Mouse (Mus musculus) lung, postnatal 36 days (tissue): ENCODE measurements at regions not wholly inside any gene's neighbourhood (a gene's known extent, or its start where the extent isn't known, plus 50 kb on each side); places are given as distances from the start of the nearest gene placed in this dataset.
A peak's percentile ranks its signal among the peaks of the same experiment; 100 is the strongest.
"Not testable (repeated sequence)": the region's sequence is repeated elsewhere in the genome, so short reads cannot be mapped to it uniquely, and the experiment has no call there.

Source experiments
- DNase-seq: peaks from one replicate; pipeline ENCODE4 v3.0.0; 2022; ENCODE audit warnings: mixed read lengths

- DNase-seq = peak; percentile 22
Measured at GRCm38 (mm10) chr12:115320641-115321040, 726.9 kb upstream of the Zfp386 start.

- no peak for DNase-seq
Measured at GRCm38 (mm10) chr12:115328439-115328838, 719.1 kb upstream of the Zfp386 start.

GRCm38 (mm10) chr12:115334770-115335169 is 712.8 kb upstream of the Zfp386 start:
- not testable (repeated sequence) for DNase-seq

- no peak for DNase-seq
Measured at GRCm38 (mm10) chr12:115336594-115336993, 710.9 kb upstream of the Zfp386 start.

- not testable (repeated sequence) for DNase-seq
Measured at GRCm38 (mm10) chr12:115346112-115346511, 701.4 kb upstream of the Zfp386 start.

- DNase-seq = not testable (repeated sequence)
Measured at GRCm38 (mm10) chr12:115359050-115359449, 688.5 kb upstream of the Zfp386 start.

- DNase-seq = not testable (repeated sequence)
Measured at GRCm38 (mm10) chr12:115365628-115366027, 681.9 kb upstream of the Zfp386 start.

- not testable (repeated sequence) for DNase-seq
Measured at GRCm38 (mm10) chr12:115371784-115372183, 675.7 kb upstream of the Zfp386 start.

GRCm38 (mm10) chr12:115373056-115373455 is 674.5 kb upstream of the Zfp386 start:
- DNase-seq = not testable (repeated sequence)

- DNase-seq = not testable (repeated sequence)
Measured at GRCm38 (mm10) chr12:115386479-115386878, 661.0 kb upstream of the Zfp386 start.

GRCm38 (mm10) chr12:115404116-115404515 is 643.4 kb upstream of the Zfp386 start:
- no peak for DNase-seq

- no peak for DNase-seq
Measured at GRCm38 (mm10) chr12:115404657-115405056, 642.9 kb upstream of the Zfp386 start.

- DNase-seq = not testable (repeated sequence)
Measured at GRCm38 (mm10) chr12:115446247-115446646, 601.3 kb upstream of the Zfp386 start.

GRCm38 (mm10) chr12:115452626-115453025 is 594.9 kb upstream of the Zfp386 start:
- DNase-seq = not testable (repeated sequence)

- not testable (repeated sequence) for DNase-seq
Measured at GRCm38 (mm10) chr12:115464777-115465176, 582.7 kb upstream of the Zfp386 start.

- not testable (repeated sequence) for DNase-seq
Measured at GRCm38 (mm10) chr12:115468015-115468414, 579.5 kb upstream of the Zfp386 start.

GRCm38 (mm10) chr12:115468569-115468968 is 579.0 kb upstream of the Zfp386 start:
- DNase-seq = not testable (repeated sequence)

GRCm38 (mm10) chr12:115498865-115499264 is 548.7 kb upstream of the Zfp386 start:
- no peak for DNase-seq

- not testable (repeated sequence) for DNase-seq
Measured at GRCm38 (mm10) chr12:115507285-115507684, 540.2 kb upstream of the Zfp386 start.

- not testable (repeated sequence) for DNase-seq
Measured at GRCm38 (mm10) chr12:115508615-115509342, 538.7 kb upstream of the Zfp386 start.

- not testable (repeated sequence) for DNase-seq
Measured at GRCm38 (mm10) chr12:115518778-115519541, 528.6 kb upstream of the Zfp386 start.

- no peak for DNase-seq
Measured at GRCm38 (mm10) chr12:115527065-115527464, 520.5 kb upstream of the Zfp386 start.

GRCm38 (mm10) chr12:115542482-115542881 is 505.0 kb upstream of the Zfp386 start:
- DNase-seq = no peak

- not testable (repeated sequence) for DNase-seq
Measured at GRCm38 (mm10) chr12:115566878-115567277, 480.6 kb upstream of the Zfp386 start.
